Mouse (Mus musculus) liver, embryonic 12.5 days (tissue): ENCODE results near the gene Tcl1b4. TPM values are rescaled to one million over a fixed set of nuclear protein-coding genes. Genes with fewer than 3 reads are reported as not detected.

Experiments
- ATAC-seq: fragments of 200-750 bp; cut with Nextera tagmentation; 2 replicates; pipeline ENCODE4 v1.8.0; 2017; ENCODE audit warnings: moderate number of reproducible peaks, mild to moderate bottlenecking, moderate library complexity
- H3K27ac ChIP-seq: fragments of 300-500 bp; sonication (generic); 2 replicates; pipeline ENCODE4 v1.5.1; 2016; ENCODE audit warnings: mild to moderate bottlenecking
- H3K27me3 ChIP-seq: fragments of 300-500 bp; sonication (generic); replicated peaks from 2 replicates; pipeline ENCODE4 v1.6.1; 2016; ENCODE audit warnings: mild to moderate bottlenecking, moderate library complexity
- H3K36me3 ChIP-seq: fragments of 300-500 bp; sonication (generic); 2 replicates; pipeline ENCODE4 v1.6.1; 2016; ENCODE audit warnings: mild to moderate bottlenecking, moderate library complexity
- H3K4me1 ChIP-seq: fragments of 300-500 bp; sonication (generic); 2 replicates; pipeline ENCODE4 v1.6.1; 2016
- H3K4me2 ChIP-seq: fragments of 300-500 bp; sonication (generic); 2 replicates; pipeline ENCODE4 v1.6.1; 2016; ENCODE audit warnings: mild to moderate bottlenecking, moderate library complexity
- H3K4me3 ChIP-seq: fragments of 300-500 bp; sonication (generic); 2 replicates; pipeline ENCODE4 v1.5.1; 2016; ENCODE audit warnings: mild to moderate bottlenecking, moderate library complexity
- H3K9ac ChIP-seq: fragments of 300-500 bp; sonication (generic); 2 replicates; pipeline ENCODE4 v1.6.1; 2016; ENCODE audit warnings: mild to moderate bottlenecking, moderate library complexity
- H3K9me3 ChIP-seq: fragments of 300-500 bp; sonication (generic); replicated peaks from 2 replicates; pipeline ENCODE4 v1.6.1; 2016; ENCODE audit warnings: mild to moderate bottlenecking, moderate library complexity
- WGBS: fragments of 180-500 bp; shearing (Covaris S2); methylation state at CpG from one replicate; pipeline ENCODE4 v1.1.7; 2016; ENCODE audit not compliant: insufficient replicate concordance; 5-methylcytosine and 5-hydroxymethylcytosine counted together
- polyA plus RNA-seq: library from polyadenylated mRNA; unstranded; fragments of >200 nt; fragmentation: Nextera tagmentation; extraction: Ambion mirVana; gene quantifications from 2 replicates; pipeline ENCODE4 v1.2.1, GENCODE M21; 2016

The Tcl1b4 gene
- polyA plus RNA-seq, 1 experiment from 2014 or later, result not detected

DNA sequence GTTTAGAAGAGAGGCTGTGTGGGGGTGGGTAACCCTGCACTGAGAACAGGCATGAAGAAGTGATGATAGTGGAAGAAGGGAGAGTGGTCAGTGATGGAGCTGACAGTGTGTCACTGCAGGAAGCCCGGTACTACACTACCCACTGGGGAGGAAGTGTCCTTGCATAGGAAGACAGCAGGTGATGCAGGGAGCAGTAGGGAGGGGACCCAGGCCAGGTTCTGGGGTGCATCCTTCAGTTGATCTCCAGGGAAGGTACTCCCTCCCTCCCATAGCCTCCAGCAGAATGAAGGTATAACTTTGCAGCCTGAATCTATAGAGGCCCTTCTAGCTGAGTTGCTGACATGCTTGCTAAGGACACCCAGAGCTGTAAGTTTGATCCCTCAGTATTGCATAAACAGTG is 5.3 kb downstream of the Tcl1b4 start:
- Histone ChIP-seq H3K27me3 (no peaks in the 10 kb centered on the region), H3K9ac (no peak overlapping the region), H3K27ac (no peak overlapping the region), H3K9me3 (no peaks in the 10 kb centered on the region), H3K36me3 (no peaks in the 10 kb centered on the region), H3K4me3 (no peak overlapping the region), H3K4me1 (no peaks in the 10 kb centered on the region), H3K4me2 (no peak overlapping the region)
- no peak for ATAC-seq
- 24% methylated on average over 1 of the region's 1 CpGs for WGBS

DNA sequence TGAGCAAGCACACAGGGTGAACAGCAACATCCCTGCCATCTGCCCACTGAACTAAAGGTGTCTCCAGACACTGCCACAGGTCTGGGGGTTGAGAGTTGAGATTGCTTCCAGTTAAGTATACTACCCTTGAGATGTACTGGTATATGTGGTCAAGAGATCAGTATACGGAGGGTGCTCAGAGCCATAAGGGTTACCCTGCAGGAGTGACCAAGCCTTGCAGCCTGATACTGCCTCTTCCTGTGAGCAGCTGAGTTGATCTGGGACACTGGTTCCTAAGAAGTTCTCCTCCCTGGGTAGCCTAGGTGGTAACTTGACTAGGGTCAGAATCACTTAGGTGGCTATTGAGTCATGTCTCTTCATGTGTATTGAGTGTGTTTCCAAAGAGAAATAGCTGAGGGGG is 6.7 kb downstream of the Tcl1b4 start:
- no peak overlapping the region for H3K4me2 ChIP-seq
- no peak overlapping the region for H3K4me3 ChIP-seq
- H3K4me1 ChIP-seq, result no peaks in the 10 kb centered on the region
- no peak overlapping the region for H3K9ac ChIP-seq
- WGBS, result 79% methylated on average over 1 of the region's 1 CpGs
- H3K27ac ChIP-seq, result no peak overlapping the region
- no peaks in the 10 kb centered on the region for H3K27me3 ChIP-seq
- ATAC-seq, result no peak
- no peaks in the 10 kb centered on the region for H3K9me3 ChIP-seq
- no peaks in the 10 kb centered on the region for H3K36me3 ChIP-seq

DNA sequence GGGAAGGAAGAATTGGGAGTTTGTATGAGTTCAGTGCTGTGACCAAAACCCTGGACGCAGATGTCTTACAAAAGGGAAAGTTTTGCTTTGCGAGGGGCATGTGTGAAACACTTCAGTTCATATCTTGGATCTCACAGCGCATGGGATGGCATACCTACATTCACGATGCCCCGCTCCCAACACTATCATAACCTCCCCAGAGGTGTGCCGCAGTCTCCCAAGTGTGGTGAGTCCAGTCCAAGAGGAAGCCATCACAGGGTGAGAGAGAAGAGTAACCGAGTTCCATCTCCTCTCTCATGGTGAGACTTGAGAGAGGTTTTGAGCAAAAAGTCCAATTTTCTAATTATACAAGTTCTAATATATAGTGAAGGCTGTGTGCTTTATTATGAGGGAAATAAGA is 7.5 kb downstream of the Tcl1b4 start:
- Histone ChIP-seq H3K4me3 (no peak overlapping the region), H3K27ac (no peak overlapping the region), H3K9ac (no peak overlapping the region), H3K27me3 (no peaks in the 10 kb centered on the region), H3K4me1 (no peaks in the 10 kb centered on the region), H3K4me2 (no peak overlapping the region), H3K9me3 (no peaks in the 10 kb centered on the region), H3K36me3 (no peaks in the 10 kb centered on the region)
- WGBS, result 82% methylated on average over 7 of the region's 7 CpGs
- no peak for ATAC-seq

DNA sequence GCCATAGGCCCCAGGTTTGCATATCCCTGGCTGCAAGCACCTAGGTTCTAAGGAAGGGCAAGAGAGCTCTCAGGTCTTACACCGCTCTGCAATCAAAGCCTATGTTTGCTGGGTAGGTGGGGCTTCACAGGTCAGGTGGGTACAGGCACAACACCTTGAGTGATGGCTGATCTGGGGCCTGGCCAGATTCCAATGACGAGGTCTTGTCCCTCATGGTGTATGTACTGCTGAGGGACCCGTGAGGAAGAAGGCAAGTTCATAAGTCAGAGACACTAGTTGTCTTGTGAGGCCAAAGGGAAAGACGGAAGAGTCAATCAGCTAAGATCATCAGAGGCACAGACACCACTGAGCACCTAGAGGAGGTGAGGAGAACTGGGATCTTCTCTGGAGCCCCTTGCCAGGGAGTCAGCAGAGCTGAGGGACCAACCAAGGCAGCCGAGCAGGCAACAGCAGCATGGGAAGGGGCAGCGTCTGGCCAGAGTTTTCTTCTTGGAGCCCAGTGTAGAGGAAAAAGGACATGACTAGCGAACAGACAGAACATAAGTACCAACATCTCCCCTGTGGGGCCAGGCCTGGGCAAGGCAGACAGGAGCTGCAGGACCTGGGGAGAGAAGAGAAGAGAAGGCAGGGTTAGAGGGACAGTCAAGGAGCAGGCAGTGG is 15.5 kb downstream of the Tcl1b4 start:
- Histone ChIP-seq H3K27ac (no peak overlapping the region), H3K36me3 (no peaks in the 10 kb centered on the region), H3K4me1 (no peaks in the 10 kb centered on the region), H3K9me3 (no peaks in the 10 kb centered on the region), H3K9ac (no peak overlapping the region), H3K4me3 (no peak overlapping the region), H3K4me2 (no peak overlapping the region), H3K27me3 (no peaks in the 10 kb centered on the region)
- ATAC-seq, result no peak
- WGBS, result 64% methylated on average over 7 of the region's 7 CpGs

DNA sequence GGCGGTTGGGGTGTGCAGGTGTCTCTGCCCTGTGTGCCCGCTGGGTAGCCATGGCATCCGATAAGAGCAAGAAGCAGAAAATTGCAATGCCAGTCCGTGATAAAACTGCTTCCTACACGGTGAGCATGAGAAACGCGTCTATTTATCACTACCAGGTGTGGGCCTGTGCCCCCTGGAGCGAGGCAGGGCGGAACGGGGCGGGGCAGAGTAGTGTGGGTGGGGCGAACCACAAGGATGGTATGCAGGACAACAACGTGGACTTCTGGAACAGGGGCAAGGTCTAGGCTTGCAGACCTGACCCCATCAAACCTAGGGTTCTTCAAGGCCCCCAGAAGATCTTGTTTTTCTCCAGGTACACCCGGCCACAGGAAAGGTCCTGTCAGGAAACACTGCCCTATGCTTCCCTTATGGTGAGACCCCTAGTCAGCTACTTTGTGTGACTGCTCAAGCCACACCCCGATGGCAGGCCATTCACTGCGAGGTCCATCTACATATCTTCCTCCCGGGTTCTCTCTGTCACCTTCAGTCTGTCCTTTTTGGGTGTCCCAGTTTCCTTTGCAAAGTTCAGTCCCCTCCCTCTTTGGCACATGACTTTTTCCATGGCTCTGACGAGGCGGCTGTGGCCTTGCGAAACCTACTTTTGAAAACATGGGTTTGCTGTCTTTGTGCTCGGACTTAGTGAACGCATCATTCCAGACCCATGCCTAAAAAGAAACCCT is 21.0 kb downstream of the Tcl1b4 start, which contains the start of gene Tcl1:
Gene Tcl1 (minus strand): TSS at position 193 of the 719 bp plus-strand sequence.
- H3K4me3 ChIP-seq, result no peak within 1 kb of the TSS
- no peaks in the 10 kb centered on the region for H3K36me3 ChIP-seq
- no peak for ATAC-seq
- no peak within 1 kb of the TSS for H3K4me2 ChIP-seq
- no peaks in the 10 kb centered on the region for H3K4me1 ChIP-seq
- H3K27me3 ChIP-seq, result no peaks in the 10 kb centered on the region
- H3K9ac ChIP-seq, result no peak within 1 kb of the TSS
- no peak within 1 kb of the TSS for H3K27ac ChIP-seq
- no peaks in the 10 kb centered on the region for H3K9me3 ChIP-seq
- 73% methylated on average over 22 of the region's 22 CpGs for WGBS

DNA sequence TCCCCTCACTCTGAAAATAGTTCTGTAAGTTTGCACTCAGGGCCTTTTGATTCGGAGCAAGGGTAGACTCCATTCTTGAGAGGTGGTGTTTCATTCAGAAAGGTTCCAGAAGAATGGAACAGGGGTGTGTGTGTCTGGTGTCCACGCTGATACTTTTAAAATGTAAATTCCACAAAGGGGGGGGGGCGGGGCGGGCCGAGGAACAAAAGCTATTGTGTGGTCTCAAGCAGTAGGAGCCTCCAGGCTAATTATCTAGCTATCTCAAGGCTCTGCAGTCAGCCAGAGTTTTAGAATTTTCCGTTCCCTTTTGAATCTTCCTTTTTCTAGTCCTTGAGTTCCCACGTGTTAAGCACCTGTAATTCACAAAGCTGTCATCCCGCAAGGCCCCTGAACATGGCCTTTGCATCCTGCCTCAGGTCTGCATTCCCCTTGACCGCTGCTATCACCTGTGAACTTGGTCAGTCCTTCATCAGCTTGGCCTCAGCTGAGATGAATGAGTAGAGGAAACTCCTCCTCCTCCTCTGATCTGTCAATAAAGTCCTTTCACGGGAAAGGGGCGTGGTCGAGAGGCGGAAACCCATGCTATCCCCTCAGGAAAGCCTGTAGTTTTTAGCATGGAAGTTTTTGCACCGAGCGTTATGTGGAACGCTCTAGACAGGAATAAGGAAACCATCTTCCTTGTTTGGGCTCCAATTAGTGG is 23.0 kb downstream of the Tcl1b4 start:
- Histone ChIP-seq H3K4me2 (no peak overlapping the region), H3K9me3 (no peaks in the 10 kb centered on the region), H3K4me3 (no peak overlapping the region), H3K27ac (no peak overlapping the region), H3K9ac (no peak overlapping the region), H3K4me1 (no peaks in the 10 kb centered on the region), H3K27me3 (no peaks in the 10 kb centered on the region), H3K36me3 (no peaks in the 10 kb centered on the region)
- 47% methylated on average over 16 of the region's 16 CpGs for WGBS
- no peak for ATAC-seq

DNA sequence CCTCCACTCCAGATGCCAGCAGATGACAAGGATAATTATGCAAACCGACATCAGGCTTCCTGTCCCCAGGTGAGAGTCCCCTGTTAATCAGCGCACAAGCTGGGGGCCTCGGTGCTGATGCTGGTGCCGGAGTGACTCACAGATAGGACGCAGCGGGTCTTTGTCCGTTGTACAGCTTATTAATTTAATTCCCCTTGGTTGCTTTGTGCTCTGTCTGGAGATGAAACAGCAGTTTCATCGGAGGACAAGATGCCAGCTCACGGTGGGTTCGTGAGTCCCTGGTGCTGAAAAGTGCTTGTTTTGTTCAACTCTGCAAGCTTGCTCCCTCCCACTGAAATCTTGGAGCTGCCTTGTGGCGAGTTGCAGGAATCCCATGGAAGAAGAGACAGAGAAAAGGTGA is 32.6 kb downstream of the Tcl1b4 start:
- Histone ChIP-seq H3K9ac (no peak overlapping the region), H3K9me3 (no peaks in the 10 kb centered on the region), H3K36me3 (no peaks in the 10 kb centered on the region), H3K4me3 (no peak overlapping the region), H3K4me2 (no peak overlapping the region), H3K27ac (no peak overlapping the region), H3K4me1 (no peaks in the 10 kb centered on the region), H3K27me3 (no peaks in the 10 kb centered on the region)
- WGBS, result 64% methylated on average over 11 of the region's 11 CpGs
- no peak for ATAC-seq

DNA sequence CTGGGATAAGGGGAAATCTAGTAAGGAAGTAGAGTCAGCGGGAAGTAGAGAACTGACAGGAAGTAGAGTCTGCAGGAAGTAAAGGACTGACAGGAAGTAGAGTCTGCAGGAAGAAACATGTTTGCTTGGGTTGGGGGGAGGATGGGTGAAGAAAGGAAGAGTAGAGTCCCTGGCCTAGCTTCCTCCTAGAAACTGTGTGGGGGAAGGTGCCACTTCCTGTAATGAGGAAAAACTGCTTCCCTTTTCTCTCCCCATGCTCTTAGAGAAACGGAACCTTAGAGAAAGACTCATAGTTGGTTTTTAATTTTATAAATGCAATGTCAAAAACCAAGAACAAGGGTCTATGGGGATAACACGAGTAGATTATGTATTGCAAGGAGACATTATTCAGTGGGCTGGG is 33.3 kb downstream of the Tcl1b4 start:
- Histone ChIP-seq H3K9ac (no peak overlapping the region), H3K4me1 (no peaks in the 10 kb centered on the region), H3K27ac (no peak overlapping the region), H3K9me3 (no peaks in the 10 kb centered on the region; the same call in 1 of the 2 replicates), H3K27me3 (no peaks in the 10 kb centered on the region), H3K4me2 (no peak overlapping the region), H3K4me3 (no peak overlapping the region), H3K36me3 (no peaks in the 10 kb centered on the region)
- 27% methylated on average over 3 of the region's 3 CpGs for WGBS
- ATAC-seq, result no peak

DNA sequence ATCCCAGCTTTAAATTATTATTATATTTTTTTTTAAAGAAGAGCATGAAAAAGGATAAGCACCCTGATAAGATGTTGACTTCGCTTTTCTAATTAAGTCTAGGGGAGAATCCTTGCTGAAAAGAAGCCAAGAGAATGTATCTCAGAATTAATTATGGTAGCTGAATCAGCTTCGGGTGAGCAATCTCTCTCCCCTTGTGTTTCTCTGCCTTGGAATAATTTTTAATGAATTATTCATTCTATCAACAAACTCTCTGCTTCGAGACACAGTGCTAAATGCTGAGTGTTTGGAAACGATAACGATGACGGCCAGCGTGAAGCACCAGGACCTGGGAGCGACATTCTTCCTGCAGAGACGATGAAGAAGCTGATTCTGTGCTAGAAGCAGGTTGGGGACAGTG is 37.3 kb downstream of the Tcl1b4 start:
- ATAC-seq, result no peak

DNA sequence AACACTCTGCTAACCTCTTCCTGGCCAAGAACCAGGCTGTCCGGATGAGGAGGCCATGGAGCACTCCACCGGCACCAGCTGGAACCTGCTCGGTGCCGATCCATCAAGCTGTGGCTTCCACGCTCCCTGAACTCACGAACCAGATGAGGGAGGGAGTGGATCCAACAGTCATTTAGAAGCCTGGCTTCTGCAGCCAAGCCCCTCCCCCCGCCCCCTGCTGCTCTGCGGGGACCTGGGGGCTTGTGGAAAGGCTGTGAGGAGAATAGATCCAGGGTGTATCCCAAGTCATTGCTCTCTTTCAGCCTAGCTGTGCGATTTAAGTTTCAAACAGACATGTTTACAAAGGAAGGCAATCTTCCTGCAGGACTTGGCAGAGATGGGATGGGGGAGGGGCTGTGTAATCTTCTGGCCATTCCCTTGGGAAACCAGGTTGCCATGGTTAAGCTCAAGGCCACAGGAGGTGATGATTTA is 47.0 kb downstream of the Tcl1b4 start:
- H3K4me1 ChIP-seq, result no peaks in the 10 kb centered on the region
- WGBS, result 11% methylated on average over 9 of the region's 9 CpGs
- no peak overlapping the region for H3K9ac ChIP-seq
- no peak for ATAC-seq
- H3K27me3 ChIP-seq, result no peaks in the 10 kb centered on the region
- no peak overlapping the region for H3K4me3 ChIP-seq
- no peaks in the 10 kb centered on the region for H3K9me3 ChIP-seq
- H3K27ac ChIP-seq, result no peak overlapping the region
- 0 out of 2 replicates have a peak overlapping the region, but pooled peaks have one; percentile 2 for H3K4me2 ChIP-seq
- H3K36me3 ChIP-seq, result no peaks in the 10 kb centered on the region

More for the DNA sequence above, 37.3 kb downstream of the Tcl1b4 start:
- no peak overlapping the region for H3K9ac ChIP-seq
- no peak overlapping the region for H3K4me2 ChIP-seq
- H3K36me3 ChIP-seq, result no peaks in the 10 kb centered on the region
- no peak overlapping the region for H3K27ac ChIP-seq
- H3K9me3 ChIP-seq, result no peaks in the 10 kb centered on the region; the same call in none of the 2 replicates
- no peak overlapping the region for H3K4me3 ChIP-seq
- no peaks in the 10 kb centered on the region for H3K4me1 ChIP-seq
- WGBS, result 71% methylated on average over 9 of the region's 9 CpGs
- no peaks in the 10 kb centered on the region for H3K27me3 ChIP-seq

DNA sequence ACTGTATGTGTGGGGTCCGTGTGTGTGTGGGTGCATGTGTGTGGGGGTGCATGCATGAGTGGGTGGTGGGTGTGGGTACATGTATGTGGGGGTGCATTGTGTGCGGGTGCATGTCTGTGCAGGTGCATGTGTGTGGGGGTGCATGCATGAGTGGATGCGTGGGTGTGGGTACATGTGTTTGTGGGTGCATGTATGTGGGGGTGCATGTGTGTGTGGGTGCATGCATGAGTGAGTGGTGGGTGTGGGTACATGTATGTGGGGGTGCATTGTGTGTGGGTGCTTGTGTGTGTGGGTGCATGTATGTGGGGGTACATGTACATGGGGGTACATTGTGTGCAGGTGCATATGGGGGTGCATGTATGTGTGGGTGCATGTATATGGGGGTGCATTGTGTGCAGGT is 52.0 kb downstream of the Tcl1b4 start:
- Histone ChIP-seq H3K9ac (no peak overlapping the region), H3K27ac (no peak overlapping the region), H3K4me3 (no peak overlapping the region), H3K27me3 (no peaks in the 10 kb centered on the region), H3K4me1 (no peaks in the 10 kb centered on the region), H3K36me3 (no peaks in the 10 kb centered on the region), H3K4me2 (no peak overlapping the region), H3K9me3 (no peaks in the 10 kb centered on the region)
- ATAC-seq, result no peak
- WGBS, result 69% methylated on average over 3 of the region's 3 CpGs
